Mouse (Mus musculus) embryo, embryonic 11 days (tissue): Measurements from ENCODE around the gene Kalrn.

Source experiments
- DNase-seq: peaks from one replicate; pipeline ENCODE4 v3.0.0-alpha.2; 2015

The Kalrn gene

GRCm38 (mm10) chr16:34493914-34494313 is 79.4 kb downstream of the Kalrn start:
- DNase-seq = no peak

- DNase-seq = no peak
Measured at GRCm38 (mm10) chr16:34491225-34491624, 82.1 kb downstream of the Kalrn start.

- no peak for DNase-seq
Measured at GRCm38 (mm10) chr16:34490506-34490905, 82.8 kb downstream of the Kalrn start.

GRCm38 (mm10) chr16:34489805-34490325 is 83.5 kb downstream of the Kalrn start:
- DNase-seq = no peak

GRCm38 (mm10) chr16:34487823-34488222 is 85.5 kb downstream of the Kalrn start:
- DNase-seq = no peak

- DNase-seq = no peak
Measured at GRCm38 (mm10) chr16:34487268-34487667, 86.1 kb downstream of the Kalrn start.

- no peak for DNase-seq
Measured at GRCm38 (mm10) chr16:34485483-34485882, 87.8 kb downstream of the Kalrn start.

GRCm38 (mm10) chr16:34484921-34485320 is 88.4 kb downstream of the Kalrn start:
- DNase-seq = no peak

- no peak for DNase-seq
Measured at GRCm38 (mm10) chr16:34484213-34484612, 89.1 kb downstream of the Kalrn start.

GRCm38 (mm10) chr16:34483716-34484115 is 89.6 kb downstream of the Kalrn start:
- DNase-seq = no peak

- no peak for DNase-seq
Measured at GRCm38 (mm10) chr16:34474741-34475140, 98.6 kb downstream of the Kalrn start.

- peak; percentile 49 for DNase-seq
Measured at GRCm38 (mm10) chr16:34473891-34474290, 99.4 kb downstream of the Kalrn start.

GRCm38 (mm10) chr16:34471441-34471840 is 101.9 kb downstream of the Kalrn start:
- DNase-seq = no peak

GRCm38 (mm10) chr16:34470343-34470742 is 103.0 kb downstream of the Kalrn start:
- no peak for DNase-seq

GRCm38 (mm10) chr16:34469277-34469868 is 104.0 kb downstream of the Kalrn start:
- DNase-seq = peak; percentile 70

- no peak for DNase-seq
Measured at GRCm38 (mm10) chr16:34466649-34467048, 106.7 kb downstream of the Kalrn start.

- no peak for DNase-seq
Measured at GRCm38 (mm10) chr16:34456314-34456713, 117.0 kb downstream of the Kalrn start.

- no peak for DNase-seq
Measured at GRCm38 (mm10) chr16:34445666-34446065, 127.7 kb downstream of the Kalrn start.

- no peak for DNase-seq
Measured at GRCm38 (mm10) chr16:34441704-34442103, 131.6 kb downstream of the Kalrn start.

GRCm38 (mm10) chr16:34440994-34441414 is 132.3 kb downstream of the Kalrn start:
- DNase-seq = peak; percentile 40

- DNase-seq = no peak
Measured at GRCm38 (mm10) chr16:34440019-34440615, 133.2 kb downstream of the Kalrn start.

- DNase-seq = peak; percentile 22
Measured at GRCm38 (mm10) chr16:34430131-34430530, 143.2 kb downstream of the Kalrn start.

- DNase-seq = no peak
Measured at GRCm38 (mm10) chr16:34427654-34428053, 145.7 kb downstream of the Kalrn start.

GRCm38 (mm10) chr16:34421473-34421872 is 151.9 kb downstream of the Kalrn start:
- DNase-seq = peak; percentile 82

- no peak for DNase-seq
Measured at GRCm38 (mm10) chr16:34417966-34418365, 155.4 kb downstream of the Kalrn start.
